Mouse (Mus musculus): ENCODE measurements at regions not wholly inside any gene's neighbourhood (a gene's known extent, or its start where the extent isn't known, plus 50 kb on each side); places are given as distances from the start of the nearest gene placed in this dataset.

DNA sequence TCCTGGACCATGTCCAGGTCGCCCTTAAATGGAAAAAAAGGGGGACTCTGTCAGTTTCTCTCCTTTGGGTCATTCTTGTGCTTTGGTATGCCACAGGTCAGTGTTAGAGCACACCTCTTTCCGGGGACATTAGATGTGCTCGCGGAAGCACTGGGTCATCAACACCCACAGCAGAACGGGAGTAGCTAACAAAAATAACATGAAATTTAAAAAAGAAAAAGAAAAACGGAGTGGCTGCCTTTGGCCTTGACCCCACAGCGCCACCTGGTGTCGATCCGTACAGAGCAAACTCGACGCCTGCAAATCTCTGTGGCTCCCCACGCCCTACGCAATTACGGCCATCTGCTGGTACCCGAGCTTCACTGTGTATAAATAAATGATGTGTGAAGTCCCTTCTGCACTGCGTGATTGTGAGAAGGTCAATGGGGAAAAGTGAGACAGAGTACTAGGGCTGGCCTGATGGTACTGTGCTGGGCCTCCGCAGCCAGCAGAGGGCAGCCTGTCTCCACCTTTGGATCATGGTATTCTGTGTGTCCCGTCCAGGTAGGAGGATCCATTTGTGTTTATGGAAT, 99.0 kb upstream of the Slc7a12 start:
- DNase-seq (ENCODE audit: low spot score in 2 of 2): peak; percentile 21 to 66

DNA sequence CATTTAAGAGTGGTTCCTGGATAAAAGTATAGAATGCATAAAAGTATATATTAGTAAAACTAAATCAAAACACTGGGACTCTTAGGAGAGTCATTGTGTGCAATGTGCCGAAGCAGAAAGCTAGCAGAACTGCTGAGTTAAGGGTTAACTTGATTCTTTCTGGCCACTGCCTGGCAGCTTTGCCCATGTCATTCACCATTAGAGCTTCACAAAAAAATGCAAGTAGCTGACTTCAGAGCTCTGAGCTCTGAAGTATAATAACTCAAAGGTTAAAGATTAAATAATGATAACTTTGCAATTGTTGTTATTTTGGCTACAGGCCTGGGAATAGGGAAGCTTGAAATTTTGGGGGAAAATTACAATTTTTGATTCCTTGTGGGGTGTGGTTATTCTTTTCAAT, 89.8 kb upstream of the Slc7a12 start:
- no peak for DNase-seq (ENCODE audit: low spot score in 2 of 2)

DNA sequence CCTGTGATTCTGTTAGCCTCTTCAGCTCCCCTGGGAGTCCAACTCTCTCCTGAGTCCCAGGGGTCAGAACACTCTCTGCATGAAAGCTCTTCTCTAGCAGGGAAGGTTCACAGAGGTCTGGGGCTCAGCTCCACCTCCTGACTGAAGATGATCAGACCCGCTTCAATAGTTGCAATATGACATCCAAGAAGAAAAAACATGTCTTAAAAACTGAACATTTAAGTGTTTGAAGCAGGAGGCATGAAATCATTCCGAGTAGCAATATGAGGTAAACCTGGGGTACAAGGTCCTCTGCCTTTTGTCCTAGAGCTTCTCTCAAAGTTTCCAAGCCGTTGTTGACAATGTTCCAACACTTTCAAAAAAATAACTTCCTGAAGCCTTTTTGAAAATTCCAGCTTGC, 81.8 kb upstream of the Slc7a12 start:
- DNase-seq (ENCODE audit: low spot score in 2 of 2): no peak

DNA sequence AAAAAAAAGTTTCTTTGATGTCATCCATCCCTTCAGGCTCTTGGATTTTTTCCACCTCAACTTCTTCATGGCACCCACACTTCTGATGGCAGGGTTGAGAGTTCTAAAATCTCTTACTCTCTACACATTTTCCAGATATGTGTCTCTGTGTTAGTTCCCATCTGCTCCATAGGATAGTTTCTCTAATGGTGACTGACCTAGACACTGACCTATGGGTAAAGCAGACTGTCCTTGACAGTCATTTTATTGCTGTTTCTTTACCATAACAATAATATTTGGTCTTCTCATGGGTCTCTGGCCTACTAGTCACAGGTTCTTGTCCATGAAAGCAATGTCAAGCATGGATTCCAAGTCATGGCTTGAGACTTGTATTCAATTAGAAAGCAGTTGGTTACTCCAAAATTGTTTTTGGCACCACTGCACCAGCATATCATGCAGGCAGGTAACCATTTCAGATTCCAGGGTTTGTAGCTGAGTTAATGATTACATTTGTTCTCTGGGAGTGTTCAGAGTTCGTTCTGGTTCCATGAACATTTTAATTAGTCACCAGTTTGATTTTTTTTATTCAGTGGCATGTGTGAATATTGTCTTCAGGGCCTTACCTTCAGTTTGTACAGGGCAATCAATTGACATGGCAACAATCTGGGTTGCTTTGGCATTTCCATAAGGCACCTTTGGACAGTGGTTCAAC, 71.9 kb upstream of the Slc7a12 start:
- DNase-seq (ENCODE audit: low spot score in 2 of 2): no peak
